Mouse (Mus musculus) kidney, embryonic 15.5 days (tissue): ENCODE measurements at regions not wholly inside any gene's neighbourhood (a gene's known extent, or its start where the extent isn't known, plus 50 kb on each side); places are given as distances from the start of the nearest gene placed in this dataset.
A peak's percentile ranks its signal among the peaks of the same experiment; 100 is the strongest.

Source experiments
- ATAC-seq: fragments of 200-750 bp; cut with Nextera tagmentation; replicated peaks from 2 replicates; pipeline ENCODE4 v1.8.0; 2017; ENCODE audit warnings: moderate TSS enrichment; ENCODE audit not compliant: low FRiP score
- H3K27ac ChIP-seq: fragments of 300-500 bp; sonication (generic); 2 replicates; pipeline ENCODE4 v1.5.1; 2015; ENCODE audit warnings: mild to moderate bottlenecking, inconsistent platforms
- H3K27me3 ChIP-seq: fragments of 300-500 bp; sonication (generic); 2 replicates; pipeline ENCODE4 v1.6.1; 2015; ENCODE audit warnings: inconsistent platforms
- H3K36me3 ChIP-seq: fragments of 300-500 bp; sonication (generic); 2 replicates; pipeline ENCODE4 v1.6.1; 2015; ENCODE audit warnings: inconsistent platforms
- H3K4me1 ChIP-seq: fragments of 300-500 bp; sonication (generic); 2 replicates; pipeline ENCODE4 v1.6.1; 2015; ENCODE audit warnings: inconsistent platforms
- H3K4me2 ChIP-seq: fragments of 300-500 bp; sonication (generic); 2 replicates; pipeline ENCODE4 v1.6.1; 2015; ENCODE audit warnings: moderate library complexity, mild to moderate bottlenecking, inconsistent platforms
- H3K4me3 ChIP-seq: fragments of 300-500 bp; sonication (generic); replicated peaks from 2 replicates; pipeline ENCODE4 v1.5.1; 2015; ENCODE audit warnings: mild to moderate bottlenecking, inconsistent platforms
- H3K9ac ChIP-seq: fragments of 300-500 bp; sonication (generic); 2 replicates; pipeline ENCODE4 v1.6.1; 2015; ENCODE audit warnings: mild to moderate bottlenecking, inconsistent platforms
- H3K9me3 ChIP-seq: fragments of 300-500 bp; sonication (generic); replicated peaks from 2 replicates; pipeline ENCODE4 v1.6.1; 2016; ENCODE audit warnings: inconsistent platforms
- WGBS: fragments of 180-500 bp; shearing (Covaris S2); methylation state at CpG from one replicate; pipeline ENCODE4 v1.1.7; 2015; ENCODE audit warnings: mixed read lengths; 5-methylcytosine and 5-hydroxymethylcytosine counted together

DNA sequence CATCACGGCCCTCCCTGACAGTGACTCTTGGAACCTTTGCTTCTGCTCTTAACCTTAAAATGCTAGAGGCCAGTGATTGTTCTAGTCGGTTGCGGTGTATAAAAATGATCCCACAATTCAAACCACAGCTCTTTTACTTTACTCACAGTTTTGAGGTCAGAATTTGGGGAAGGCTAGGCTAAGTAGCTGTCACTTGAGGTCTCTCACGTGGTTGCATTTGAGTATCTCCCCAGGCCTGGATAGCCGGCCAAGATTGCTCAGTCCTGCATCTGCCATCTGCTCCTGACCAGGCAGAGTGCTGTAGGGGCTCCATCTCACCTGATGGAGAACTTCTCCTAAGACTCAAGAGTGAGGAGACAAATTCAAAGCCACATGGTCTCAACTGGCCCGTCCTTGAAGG, 94.5 kb downstream of the Olfr267 start:
- H3K4me3 ChIP-seq = no peak overlapping the region
- no peak overlapping the region for H3K4me2 ChIP-seq
- no peaks in the 10 kb centered on the region for H3K36me3 ChIP-seq
- no peaks in the 10 kb centered on the region for H3K4me1 ChIP-seq
- 86% methylated on average over 6 of the region's 6 CpGs for WGBS
- H3K9ac ChIP-seq = no peak overlapping the region
- H3K27me3 ChIP-seq = no peaks in the 10 kb centered on the region
- H3K27ac ChIP-seq = no peak overlapping the region
- no peak for ATAC-seq
- H3K9me3 ChIP-seq = no peaks in the 10 kb centered on the region

DNA sequence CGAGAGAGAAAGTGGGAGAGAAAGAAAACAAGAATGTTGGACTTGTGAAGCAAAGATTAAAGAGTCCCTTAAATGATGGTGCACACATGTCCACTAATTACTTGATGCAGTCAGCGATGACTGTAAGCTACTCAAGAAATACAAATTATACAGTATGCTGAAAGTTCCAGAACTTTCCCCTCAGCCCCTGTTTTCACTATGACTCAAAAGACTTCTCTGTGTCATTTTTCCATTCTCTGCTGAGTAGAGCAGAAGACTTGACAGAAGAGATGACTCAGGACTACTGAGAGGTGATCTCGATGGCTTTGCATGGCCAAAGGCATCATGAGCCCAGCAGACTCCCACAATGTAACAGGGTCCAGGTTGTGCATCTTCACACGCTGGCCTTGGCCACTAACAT, 105.6 kb downstream of the Olfr267 start:
- no peaks in the 10 kb centered on the region for H3K36me3 ChIP-seq
- no peak for ATAC-seq
- no peaks in the 10 kb centered on the region for H3K9me3 ChIP-seq
- whole genome bisulfite sequencing = 87% methylated on average over 4 of the region's 4 CpGs
- 0 out of 2 replicates have a peak, but pooled peaks cover 2% of the 10 kb centered on the region for H3K4me1 ChIP-seq
- H3K4me2 ChIP-seq = no peak overlapping the region
- H3K27ac ChIP-seq = no peak overlapping the region
- H3K4me3 ChIP-seq = no peak overlapping the region
- H3K9ac ChIP-seq = no peak overlapping the region
- no peaks in the 10 kb centered on the region for H3K27me3 ChIP-seq

DNA sequence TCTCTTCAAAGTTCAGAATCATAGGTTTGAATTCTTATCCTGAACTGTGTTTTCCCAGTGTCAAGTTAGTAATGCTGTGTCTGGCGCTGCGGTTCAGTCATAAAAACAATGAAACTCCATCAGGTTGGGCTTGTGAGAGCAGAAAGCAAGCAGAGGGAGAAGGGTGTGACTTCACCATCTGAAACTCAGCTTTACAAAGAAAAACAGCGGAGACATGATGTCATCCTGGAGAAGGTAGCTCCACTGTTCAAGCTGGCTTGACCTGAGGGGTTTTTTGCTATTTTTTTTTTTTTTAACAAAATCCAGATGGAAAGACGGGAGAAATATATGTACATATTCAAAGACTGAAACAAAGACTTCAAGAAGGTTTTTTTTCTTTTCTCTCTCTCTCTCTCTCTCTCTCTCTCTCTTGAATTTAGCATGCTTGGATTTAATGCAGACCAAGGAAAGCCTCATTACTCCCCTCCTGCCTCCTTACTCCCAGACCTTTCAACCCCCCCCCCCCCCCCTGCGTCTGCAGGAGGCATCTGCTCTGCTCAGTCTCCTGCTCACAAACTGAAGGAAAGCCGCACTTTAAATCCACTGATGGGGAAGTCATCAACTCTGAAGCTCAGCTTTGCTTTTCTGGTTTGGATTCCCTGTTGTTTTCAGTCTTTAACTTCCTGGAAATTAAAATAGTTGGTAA, 109.7 kb downstream of the Olfr267 start:
- no peak overlapping the region for H3K4me3 ChIP-seq
- no peaks in the 10 kb centered on the region for H3K27me3 ChIP-seq
- WGBS = 31% methylated on average over 6 of the region's 6 CpGs
- no peaks in the 10 kb centered on the region for H3K36me3 ChIP-seq
- peak overlapping the region; percentile 14; the same call in 1 of the 2 replicates for H3K4me2 ChIP-seq
- H3K27ac ChIP-seq = 0 out of 2 replicates have a peak overlapping the region, but pooled peaks have one; percentile 22
- no peak overlapping the region for H3K9ac ChIP-seq
- ATAC-seq = no peak
- 0 out of 2 replicates have a peak, but pooled peaks cover 2% of the 10 kb centered on the region for H3K4me1 ChIP-seq
- H3K9me3 ChIP-seq = no peaks in the 10 kb centered on the region

DNA sequence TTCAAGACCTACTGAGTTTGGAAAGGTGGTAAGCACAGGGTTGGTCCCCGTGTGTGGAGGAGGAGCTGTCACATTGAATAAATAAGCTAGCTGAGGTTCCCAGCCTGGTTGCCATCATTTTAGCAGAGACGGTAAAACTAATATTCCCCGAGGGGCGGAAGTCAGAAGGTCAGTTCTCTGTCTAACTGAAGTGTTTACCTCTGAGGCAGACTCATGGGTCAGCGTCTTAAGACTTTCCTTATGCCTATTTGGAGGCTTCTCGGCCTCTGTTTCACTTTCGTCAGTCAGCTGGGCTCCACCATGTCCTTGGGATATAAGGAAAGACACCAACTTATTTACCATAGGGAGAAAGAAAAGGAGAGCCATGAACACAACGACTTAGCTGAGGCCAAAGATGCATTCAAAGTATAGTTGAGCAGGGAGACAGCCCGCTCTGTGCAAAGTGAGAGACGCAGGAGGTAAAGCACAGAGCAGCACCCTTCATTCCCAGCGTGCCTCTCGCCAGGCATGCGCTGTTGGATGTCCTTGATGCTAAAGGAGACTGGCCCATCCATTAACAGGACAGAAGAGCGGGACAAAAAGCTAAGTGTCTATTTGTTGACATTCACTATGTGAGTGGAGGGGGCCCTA, 116.0 kb downstream of the Olfr267 start:
- Histone ChIP-seq H3K9me3 (no peaks in the 10 kb centered on the region), H3K36me3 (no peaks in the 10 kb centered on the region), H3K27me3 (no peaks in the 10 kb centered on the region), H3K27ac (peak overlapping the region; percentile 73), H3K9ac (no peak overlapping the region), H3K4me3 (peak overlapping the region; percentile 14), H3K4me1 (peaks cover 26% of the 10 kb centered on the region), H3K4me2 (peak overlapping the region; percentile 50)
- 0 out of 2 replicates have a peak, but pooled peaks have one; percentile 27 for ATAC-seq
- 33% methylated on average over 14 of the region's 14 CpGs for WGBS

DNA sequence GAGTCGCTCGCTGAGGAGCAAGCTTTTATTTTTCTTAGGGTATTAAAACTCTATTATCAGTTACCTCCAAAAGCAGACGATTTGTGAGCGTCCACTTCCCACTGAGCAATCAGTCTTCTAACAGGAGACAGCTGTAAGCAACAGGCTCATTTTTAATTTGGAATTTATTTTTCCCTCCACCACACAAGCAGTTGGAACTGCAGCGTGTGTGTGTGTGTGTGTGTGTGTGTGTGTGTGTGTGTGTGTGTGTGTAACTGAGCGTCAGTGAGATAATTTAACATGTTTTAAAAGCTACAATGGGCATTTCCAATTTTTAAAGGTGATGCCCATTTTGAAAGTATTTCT, 116.6 kb downstream of the Olfr267 start:
- peaks cover 26% of the 10 kb centered on the region for H3K4me1 ChIP-seq
- no peak overlapping the region for H3K9ac ChIP-seq
- H3K27ac ChIP-seq = peak overlapping the region; percentile 75
- H3K4me3 ChIP-seq = peak overlapping the region; percentile 10; the same call in 1 of the 2 replicates
- peak overlapping the region; percentile 44 for H3K4me2 ChIP-seq
- WGBS = 9% methylated on average over 6 of the region's 6 CpGs
- no peaks in the 10 kb centered on the region for H3K27me3 ChIP-seq
- no peaks in the 10 kb centered on the region for H3K9me3 ChIP-seq
- ATAC-seq = 0 out of 2 replicates have a peak, but pooled peaks have one; percentile 23
- no peaks in the 10 kb centered on the region for H3K36me3 ChIP-seq

DNA sequence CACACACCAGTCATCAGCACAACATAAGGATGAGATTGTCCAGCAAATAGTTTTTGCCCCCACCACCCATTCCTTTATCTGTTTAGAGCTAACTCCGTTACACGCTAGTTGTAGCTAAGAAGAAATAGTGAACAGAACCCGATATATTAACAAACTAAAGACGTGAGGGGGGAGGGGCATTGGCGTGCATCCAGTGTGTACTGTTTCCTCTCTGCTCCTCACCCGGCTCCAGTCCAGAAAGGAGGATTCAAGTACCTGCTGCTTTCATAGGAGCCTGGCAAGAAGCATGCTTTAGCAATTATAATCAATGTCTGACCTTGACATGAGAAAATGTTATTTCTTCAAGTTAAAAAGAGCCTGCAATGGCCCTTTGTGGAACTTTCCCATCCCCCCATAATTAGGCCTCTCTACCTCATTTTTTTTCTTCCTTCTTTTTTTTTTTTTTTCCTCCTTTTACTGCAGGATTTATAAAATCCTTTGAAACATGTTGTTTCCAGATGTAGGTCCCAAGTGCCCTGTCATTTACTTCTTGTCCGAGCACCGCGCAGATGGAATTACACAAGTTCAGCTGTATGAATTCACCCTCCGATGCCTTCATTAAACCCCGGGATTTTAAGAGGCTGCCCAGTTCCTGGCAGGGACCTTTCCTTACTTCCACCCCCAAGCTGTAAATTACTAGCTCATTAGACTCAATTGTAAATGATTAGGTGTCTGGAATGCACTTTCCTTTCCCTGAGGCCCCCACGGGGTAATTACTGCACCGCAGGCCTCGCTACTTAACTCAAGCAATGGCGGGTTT, 116.6 kb upstream of the Lpar1 start:
- Histone ChIP-seq H3K9me3 (no peaks in the 10 kb centered on the region), H3K27ac (peak overlapping the region; percentile 75), H3K4me3 (peak overlapping the region; percentile 10; the same call in 1 of the 2 replicates), H3K9ac (no peak overlapping the region), H3K36me3 (no peaks in the 10 kb centered on the region), H3K27me3 (no peaks in the 10 kb centered on the region), H3K4me1 (peaks cover 26% of the 10 kb centered on the region), H3K4me2 (peak overlapping the region; percentile 44)
- peak; percentile 73 for ATAC-seq
- WGBS = 18% methylated on average over 15 of the region's 15 CpGs

DNA sequence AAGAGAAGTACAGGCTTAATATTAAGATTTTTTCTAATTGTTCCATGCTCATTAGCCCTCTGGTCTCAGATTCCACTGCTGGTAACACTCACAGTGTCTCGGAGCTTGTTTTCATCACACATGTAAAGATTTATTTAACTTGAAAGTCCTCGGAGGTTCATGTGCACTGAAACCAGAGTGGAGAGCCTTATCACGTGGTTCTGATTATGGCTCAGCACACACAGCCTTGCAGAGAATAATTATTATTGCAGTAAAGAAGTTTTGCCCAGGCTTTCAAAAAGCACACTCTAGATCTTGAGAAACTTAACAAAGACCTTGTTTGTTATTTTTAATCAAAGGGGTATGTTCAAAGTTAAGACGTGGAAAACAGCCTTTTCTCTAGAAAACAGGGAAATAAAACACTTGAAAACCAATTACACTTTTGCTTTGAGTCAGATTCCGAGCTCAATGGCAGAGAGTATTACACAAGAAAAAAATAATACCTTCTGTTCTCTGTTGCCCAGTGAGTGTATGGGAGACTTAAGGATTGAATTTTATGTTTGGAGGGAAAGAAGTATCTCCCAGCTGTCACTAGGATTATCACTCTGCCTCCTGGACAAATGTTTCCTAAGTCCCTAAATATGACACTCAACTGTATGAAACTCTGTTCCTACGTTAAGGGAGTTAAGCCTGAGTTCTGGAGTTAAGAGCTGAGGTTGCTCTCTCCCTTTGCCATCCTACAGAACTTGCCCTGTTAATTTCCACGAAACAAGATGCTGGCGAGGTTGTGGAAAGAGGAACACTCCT, 114.9 kb upstream of the Lpar1 start:
- H3K36me3 ChIP-seq = no peaks in the 10 kb centered on the region
- no peak overlapping the region for H3K9ac ChIP-seq
- no peaks in the 10 kb centered on the region for H3K9me3 ChIP-seq
- ATAC-seq = no peak
- WGBS = 42% methylated on average over 8 of the region's 8 CpGs
- no peaks in the 10 kb centered on the region for H3K27me3 ChIP-seq
- H3K27ac ChIP-seq = peak overlapping the region; percentile 62; the same call in 1 of the 2 replicates
- H3K4me1 ChIP-seq = peaks cover 26% of the 10 kb centered on the region
- no peak overlapping the region for H3K4me3 ChIP-seq
- no peak overlapping the region for H3K4me2 ChIP-seq

DNA sequence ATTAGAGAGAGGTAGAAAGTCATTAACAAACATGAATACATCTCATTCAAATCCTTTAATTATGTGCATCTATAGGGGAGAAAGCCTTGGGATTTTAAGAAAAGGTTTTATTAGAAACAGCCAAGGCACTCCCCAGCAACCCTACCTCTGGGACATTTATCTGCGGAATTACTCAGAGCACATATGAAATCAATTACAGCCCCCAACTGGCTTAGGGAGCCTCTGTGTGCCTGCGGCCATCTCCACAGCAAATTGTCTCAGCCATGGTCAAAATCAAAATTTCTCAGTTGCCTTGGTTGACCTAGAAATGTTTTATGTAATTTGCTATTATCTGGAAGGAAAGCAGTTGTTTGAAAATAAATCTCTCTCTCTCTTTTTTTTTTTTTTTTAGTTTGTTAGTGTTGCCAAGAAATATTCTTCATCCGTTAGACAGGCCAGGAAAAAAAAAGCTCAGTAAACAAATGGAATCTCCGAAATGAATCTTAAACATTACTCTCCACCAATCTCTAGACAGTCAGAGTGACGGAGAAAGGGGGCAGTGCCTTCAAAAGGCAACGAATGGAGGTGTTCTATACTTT, 110.0 kb upstream of the Lpar1 start:
- no peak overlapping the region for H3K9ac ChIP-seq

DNA sequence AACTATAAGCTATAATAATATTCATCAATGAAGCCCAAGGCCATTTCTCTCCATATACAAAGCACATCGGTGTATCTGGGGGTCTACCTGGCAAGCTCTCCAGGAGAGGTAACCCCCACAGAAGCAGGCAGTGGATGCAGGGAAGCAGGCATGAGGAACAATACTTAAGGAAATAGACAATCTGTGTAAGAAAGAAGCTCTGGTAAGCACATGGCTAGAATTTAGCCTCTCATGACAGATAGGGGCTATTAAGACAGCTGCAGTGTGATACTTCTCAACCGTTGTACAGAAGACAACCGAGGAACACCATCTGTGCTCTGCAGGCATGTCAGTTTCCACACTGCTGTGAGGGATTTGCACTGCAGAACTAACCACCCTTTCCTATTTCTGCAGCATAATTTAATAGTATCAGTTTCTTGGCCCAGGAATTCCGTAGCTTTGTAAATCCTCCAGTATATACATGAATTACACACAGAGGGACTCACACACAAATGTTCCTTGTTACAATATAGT, 108.1 kb upstream of the Lpar1 start:
- Histone ChIP-seq H3K9me3 (no peaks in the 10 kb centered on the region), H3K36me3 (no peaks in the 10 kb centered on the region), H3K9ac (no peak overlapping the region), H3K4me1 (peaks cover 16% of the 10 kb centered on the region; the same call in 1 of the 2 replicates), H3K4me2 (no peak overlapping the region), H3K27ac (peak overlapping the region; percentile 71), H3K27me3 (no peaks in the 10 kb centered on the region), H3K4me3 (no peak overlapping the region)
- no peak for ATAC-seq
- 47% methylated on average over 4 of the region's 4 CpGs for WGBS

More for the DNA sequence above, 110.0 kb upstream of the Lpar1 start:
- no peaks in the 10 kb centered on the region for H3K36me3 ChIP-seq
- H3K4me2 ChIP-seq = no peak overlapping the region
- ATAC-seq = no peak
- no peaks in the 10 kb centered on the region for H3K27me3 ChIP-seq
- 56% methylated on average over 6 of the region's 6 CpGs for WGBS
- H3K4me1 ChIP-seq = peaks cover 10% of the 10 kb centered on the region; the same call in 1 of the 2 replicates
- no peak overlapping the region for H3K4me3 ChIP-seq
- 0 out of 2 replicates have a peak overlapping the region, but pooled peaks have one; percentile 48 for H3K27ac ChIP-seq
- H3K9me3 ChIP-seq = no peaks in the 10 kb centered on the region

DNA sequence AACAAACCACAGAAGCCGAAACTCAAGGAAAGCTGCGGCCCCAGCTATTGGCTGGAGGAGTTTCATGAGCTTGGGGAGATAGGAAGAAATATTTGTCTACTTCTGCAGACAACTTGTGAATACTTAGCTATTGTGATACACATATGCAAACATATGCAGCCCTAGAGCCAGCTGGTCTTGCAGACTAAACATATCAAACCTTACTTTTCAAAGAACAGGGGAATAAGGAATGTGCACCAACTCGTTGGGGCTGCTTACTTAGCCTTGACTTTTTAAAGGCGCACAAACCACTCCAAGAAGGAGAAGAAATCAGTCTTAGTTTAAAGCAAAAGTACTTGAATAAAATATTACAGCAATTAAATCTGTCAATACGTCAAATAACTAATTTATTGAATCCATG, 106.8 kb upstream of the Lpar1 start:
- H3K9me3 ChIP-seq = no peaks in the 10 kb centered on the region
- no peaks in the 10 kb centered on the region for H3K27me3 ChIP-seq
- peaks cover 16% of the 10 kb centered on the region; the same call in 1 of the 2 replicates for H3K4me1 ChIP-seq
- no peak overlapping the region for H3K4me2 ChIP-seq
- no peak overlapping the region for H3K9ac ChIP-seq
- H3K4me3 ChIP-seq = no peak overlapping the region
- 71% methylated on average over 5 of the region's 5 CpGs for WGBS
- ATAC-seq = no peak
- H3K36me3 ChIP-seq = no peaks in the 10 kb centered on the region
- H3K27ac ChIP-seq = 0 out of 2 replicates have a peak overlapping the region, but pooled peaks have one; percentile 10

DNA sequence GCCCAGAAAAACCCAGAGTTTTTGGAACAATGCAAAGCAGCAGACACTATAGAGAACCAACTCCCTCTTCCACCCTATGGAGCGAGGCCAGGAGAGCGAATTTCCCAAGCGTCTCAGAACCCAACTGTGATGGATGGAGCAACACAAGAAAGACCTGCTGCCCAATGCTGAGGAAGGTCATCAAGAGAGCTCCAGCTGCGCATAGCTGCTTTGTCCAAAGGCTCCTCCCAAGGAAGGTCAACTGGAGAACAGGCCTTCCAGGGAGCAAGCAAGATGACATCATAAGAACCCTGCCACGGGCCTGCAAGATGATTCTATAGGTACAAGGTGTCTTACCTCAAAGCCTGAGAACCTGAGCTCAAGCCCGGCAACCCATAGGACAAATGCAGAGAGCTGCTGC, 104.5 kb upstream of the Lpar1 start:
- ATAC-seq = 0 out of 2 replicates have a peak, but pooled peaks have one; percentile 15
- Histone ChIP-seq H3K27me3 (no peaks in the 10 kb centered on the region), H3K9ac (no peak overlapping the region), H3K4me2 (no peak overlapping the region), H3K36me3 (no peaks in the 10 kb centered on the region), H3K4me3 (no peak overlapping the region), H3K27ac (peak overlapping the region; percentile 10; the same call in 1 of the 2 replicates), H3K9me3 (no peaks in the 10 kb centered on the region), H3K4me1 (peaks cover 15% of the 10 kb centered on the region; the same call in 1 of the 2 replicates)
- WGBS = 55% methylated on average over 6 of the region's 6 CpGs
